Mouse (Mus musculus) lung, postnatal 0 days (tissue): ENCODE data around the gene Syt17.

Experiments
- CTCF ChIP-seq: IDR thresholded peaks from 2 replicates; pipeline ENCODE4 v1.5.1; 2016; ENCODE audit warnings: antibody characterized with exemption, mild to moderate bottlenecking
- EP300 ChIP-seq: IDR thresholded peaks from 2 replicates; pipeline ENCODE4 v1.6.1; 2016; ENCODE audit warnings: antibody characterized with exemption, mild to moderate bottlenecking, control low read depth

DNA sequence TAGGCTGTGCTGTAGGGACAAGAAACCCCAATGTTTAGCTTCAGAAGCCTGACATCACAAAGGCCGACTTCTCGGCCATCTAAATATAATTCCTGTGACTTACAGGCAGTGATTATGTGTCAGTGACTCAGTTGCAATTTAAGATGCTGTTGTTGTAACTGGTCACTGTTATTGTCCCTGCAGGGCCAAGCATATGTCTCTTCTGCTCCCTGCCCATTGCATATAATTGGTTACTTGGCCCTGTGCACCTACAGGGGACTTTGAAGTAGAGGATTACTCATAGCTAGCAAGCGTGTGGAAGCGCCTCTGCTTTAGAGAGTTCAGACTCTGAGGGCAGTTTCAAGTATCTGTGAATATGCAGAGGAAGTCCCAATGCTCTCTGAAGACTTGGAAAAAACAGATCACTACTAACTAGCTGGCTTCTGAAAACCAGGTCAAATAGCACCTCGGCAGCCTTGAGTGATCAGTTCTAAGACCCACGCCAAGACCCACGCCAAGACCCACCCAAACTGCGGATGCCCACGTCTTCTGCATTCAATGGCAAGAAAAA is 32.2 kb upstream of the Syt17 start:
- TF ChIP-seq CTCF = no peak
- no peak for TF ChIP-seq EP300
